Mouse (Mus musculus): Measurements from ENCODE around the gene Nrip1. TPM values are rescaled to one million over a fixed set of nuclear protein-coding genes. Genes with fewer than 3 reads are reported as not detected.

Gene Nrip1
- total and polyA plus RNA-seq, 3 experiments, result not detected

GRCm38 (mm10) chr16:76318331-76318922 lies 55.2 kb downstream of the Nrip1 start:
- Histone ChIP-seq H3K79me2 (replicated peaks; ENCODE audit: control insufficient read depth, extremely low read depth, insufficient read depth, poor library complexity, severe bottlenecking) (no peaks in the 10 kb centered on the region), H3K9ac (ENCODE audit: insufficient read depth, low read depth) (no peak overlapping the region), H3K27me3 (replicated peaks) (no peaks in the 10 kb centered on the region), H3K4me2 (ENCODE audit: insufficient read depth, low read depth, poor library complexity, severe bottlenecking) (no peak overlapping the region), H3K9me3 (replicated peaks; ENCODE audit: low read length) (peaks cover 76% of the 10 kb centered on the region), H3K4me1 (ENCODE audit: control insufficient read depth in 1 of 2, insufficient read depth in 2 of 2) (no peaks in the 10 kb centered on the region), H3K4me3 (replicated peaks in 1 of 3; ENCODE audit: low read depth in 2 of 3, low read length in 2 of 3, poor library complexity in 1 of 3) (no peak overlapping the region), H3K27ac (ENCODE audit: insufficient read depth, low read depth) (no peak overlapping the region), H3K36me3 (replicated peaks in 1 of 2; ENCODE audit: control insufficient read depth in 1 of 2, insufficient read depth in 1 of 2, low read length in 1 of 2) (no peaks in the 10 kb centered on the region)
- in situ Hi-C loops (cut with MboI; ENCODE audit: low pct_ligation_motif_present, low pct_unique_long_range_greater_than_20kb, low sequenced_read_pairs), result no loop called here
- TF ChIP-seq BHLHE40 (IDR thresholded peaks at IDR 0.05; ENCODE audit: low read depth, low read length), result no peak
- no peak for TF ChIP-seq GABPA (IDR thresholded peaks at IDR 0.05; ENCODE audit: insufficient replicate concordance, low read depth, low read length)
- TF ChIP-seq UBTF (IDR thresholded peaks at IDR 0.05; ENCODE audit: low read depth, low read length), result no peak
- no peak for TF ChIP-seq RCOR1 (conservative IDR thresholded peaks at IDR 0.05; ENCODE audit: low read depth, low read length)
- no peak for TF ChIP-seq MEF2A (IDR thresholded peaks at IDR 0.05; ENCODE audit: borderline replicate concordance, low read depth, low read length)
- no peak for TF ChIP-seq TCF12 (IDR thresholded peaks at IDR 0.05; ENCODE audit: low read depth, low read length)
- TF ChIP-seq MAX (IDR thresholded peaks at IDR 0.05; ENCODE audit: low read length), result no peak
- TF ChIP-seq ELF1 (IDR thresholded peaks at IDR 0.05; ENCODE audit: low read depth, low read length), result no peak
- no peak for TF ChIP-seq POLR2A (IDR thresholded peaks at IDR 0.05; ENCODE audit: low read depth, low read length)
- no peak for TF ChIP-seq JUND (conservative IDR thresholded peaks at IDR 0.05; ENCODE audit: low read depth, low read length)
- TF ChIP-seq CHD1 (IDR thresholded peaks at IDR 0.05; ENCODE audit: low read depth, low read length), result no peak
- no peak for TF ChIP-seq MYC (IDR thresholded peaks at IDR 0.05; ENCODE audit: low read depth, low read length)
- TF ChIP-seq MAFK (IDR thresholded peaks at IDR 0.05; ENCODE audit: insufficient replicate concordance, low read length), result no peak
- no peak for TF ChIP-seq POLR2AphosphoS2 (IDR thresholded peaks at IDR 0.05; ENCODE audit: low read depth, low read length)
- TF ChIP-seq RAD21 (IDR thresholded peaks at IDR 0.05; ENCODE audit: low read depth, low read length), result no peak
- TF ChIP-seq HCFC1 (IDR thresholded peaks at IDR 0.05; ENCODE audit: low read depth, low read length), result no peak
- TF ChIP-seq KAT2A (IDR thresholded peaks at IDR 0.05; ENCODE audit: insufficient replicate concordance, low read length), result no peak
- TF ChIP-seq TBP (conservative IDR thresholded peaks at IDR 0.05; ENCODE audit: low read depth, low read length), result no peak
- DNase-seq (ENCODE audit: extremely low read depth), result no peak
- dilution Hi-C loops (cut with MboI; ENCODE audit: extremely low pct_ligation_motif_present, extremely low pct_unique_long_range_greater_than_20kb, low sequenced_read_pairs), result no loop called here

DNA sequence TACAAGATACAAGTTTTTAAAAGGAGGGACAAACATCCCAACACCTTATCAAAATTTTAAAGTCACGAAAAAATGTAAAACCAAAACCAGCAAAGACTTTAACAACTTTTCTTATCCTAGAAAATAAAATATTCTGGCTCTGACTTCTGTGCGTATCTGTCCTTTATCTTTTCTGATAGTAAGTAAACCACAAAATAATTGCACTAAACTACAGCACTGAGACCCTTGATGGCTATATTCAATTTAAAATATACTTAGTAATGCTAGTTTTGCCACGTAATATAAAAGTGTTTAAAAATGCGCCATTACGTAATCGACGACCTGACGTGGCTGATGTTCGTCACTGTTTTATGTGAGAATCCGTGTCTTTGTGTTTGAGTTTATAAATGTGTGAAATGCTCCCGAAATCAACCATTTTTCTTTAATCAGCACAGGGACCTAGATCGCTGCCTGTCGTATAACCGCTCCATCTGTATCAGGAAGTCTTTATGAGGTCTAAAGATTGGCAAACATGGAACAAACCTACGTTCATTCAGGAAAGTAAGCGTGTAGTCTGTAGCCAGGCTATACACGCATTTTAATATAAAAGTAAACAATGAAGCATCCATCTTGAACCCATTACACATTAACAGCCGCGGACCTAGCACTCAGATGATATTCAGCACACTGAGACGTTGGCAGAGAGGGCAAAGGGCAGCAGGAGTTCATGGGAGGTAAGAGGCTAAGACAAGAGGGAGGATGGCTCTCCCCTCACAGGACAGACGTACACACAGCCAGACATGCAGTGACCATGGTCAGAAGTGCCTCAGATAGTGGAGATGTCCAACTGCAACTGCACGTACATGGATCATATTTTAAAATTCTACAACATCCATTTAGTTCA lies 56.4 kb downstream of the Nrip1 start:
- dilution Hi-C loops (cut with MboI; ENCODE audit: extremely low pct_ligation_motif_present, extremely low pct_unique_long_range_greater_than_20kb, low sequenced_read_pairs), result no loop called here
- H3K4me1 ChIP-seq (ENCODE audit: control insufficient read depth in 1 of 2, insufficient read depth in 2 of 2), result no peaks in the 10 kb centered on the region
- DNase-seq (ENCODE audit: extremely low read depth), result no peak
- in situ Hi-C loops (cut with MboI; ENCODE audit: low pct_ligation_motif_present, low pct_unique_long_range_greater_than_20kb, low sequenced_read_pairs), result no loop called here
- TF ChIP-seq POLR2A (IDR thresholded peaks at IDR 0.05; ENCODE audit: low read depth, low read length) (no peak), CHD2 (IDR thresholded peaks at IDR 0.05; ENCODE audit: low read length) (no peak), ETS1 (conservative IDR thresholded peaks at IDR 0.05; ENCODE audit: low read depth, low read length) (no peak), USF2 (conservative IDR thresholded peaks at IDR 0.05; ENCODE audit: low read depth, low read length) (no peak), ZKSCAN1 (IDR thresholded peaks at IDR 0.05; ENCODE audit: borderline replicate concordance, low read depth, low read length) (no peak), NRF1 (IDR thresholded peaks at IDR 0.05; ENCODE audit: low read depth, low read length) (no peak), CTCF (conservative IDR thresholded peaks at IDR 0.05 in 1 of 2, IDR thresholded peaks at IDR 0.05 in 1 of 2; ENCODE audit: low read depth in 2 of 2, low read length in 2 of 2) (no peak), TBP (conservative IDR thresholded peaks at IDR 0.05; ENCODE audit: low read depth, low read length) (no peak), RAD21 (IDR thresholded peaks at IDR 0.05; ENCODE audit: low read depth, low read length) (no peak), PAX5 (IDR thresholded peaks at IDR 0.05; ENCODE audit: low read length) (no peak), MAFK (IDR thresholded peaks at IDR 0.05; ENCODE audit: insufficient replicate concordance, low read length) (no peak), SMC3 (IDR thresholded peaks at IDR 0.05; ENCODE audit: low read depth, low read length) (no peak), NELFE (IDR thresholded peaks at IDR 0.05; ENCODE audit: low read depth, low read length) (no peak), KAT2A (IDR thresholded peaks at IDR 0.05; ENCODE audit: insufficient replicate concordance, low read length) (no peak), GABPA (IDR thresholded peaks at IDR 0.05; ENCODE audit: insufficient replicate concordance, low read depth, low read length) (no peak), POLR2AphosphoS2 (IDR thresholded peaks at IDR 0.05; ENCODE audit: low read depth, low read length) (no peak), UBTF (IDR thresholded peaks at IDR 0.05; ENCODE audit: low read depth, low read length) (no peak)
- no peaks in the 10 kb centered on the region for H3K79me2 ChIP-seq (replicated peaks; ENCODE audit: control insufficient read depth, extremely low read depth, insufficient read depth, poor library complexity, severe bottlenecking)
- no peak overlapping the region for H3K4me3 ChIP-seq (replicated peaks in 1 of 3; ENCODE audit: low read depth in 2 of 3, low read length in 2 of 3, poor library complexity in 1 of 3)
- H3K27ac ChIP-seq (ENCODE audit: insufficient read depth, low read depth), result no peak overlapping the region
- no peak overlapping the region for H3K9ac ChIP-seq (ENCODE audit: insufficient read depth, low read depth)
- H3K9me3 ChIP-seq (replicated peaks; ENCODE audit: low read length), result peaks cover 77% of the 10 kb centered on the region
- H3K4me2 ChIP-seq (ENCODE audit: insufficient read depth, low read depth, poor library complexity, severe bottlenecking), result no peak overlapping the region
- H3K36me3 ChIP-seq (replicated peaks in 1 of 2; ENCODE audit: control insufficient read depth in 1 of 2, insufficient read depth in 1 of 2, low read length in 1 of 2), result no peaks in the 10 kb centered on the region
- H3K27me3 ChIP-seq (replicated peaks), result no peaks in the 10 kb centered on the region

All from CH12.LX (cell line).